Mouse (Mus musculus) embryonic stem cell, embryonic (primary cell): Measurements from ENCODE around the gene Ofd1.

Experiments
- CTCF ChIA-PET, 4 experiments: fragments of 300-600 bp in 2 of 4; fragments of 350-600 bp in 2 of 4; sonication (Branson Sonifier 250); formaldehyde crosslinking; loops; one replicate each; lab custom pipeline; 2022; ENCODE audit warnings: inconsistent platforms in 2 of 4; lab: Charles Lee
- POLR2A ChIA-PET, 4 experiments: fragments of 300-600 bp in 2 of 4; fragments of 350-600 bp in 2 of 4; sonication (Branson Sonifier 250); formaldehyde crosslinking; loops; one replicate each; lab custom pipeline; 2022; ENCODE audit warnings: antibody characterized with exemption in 4 of 4, inconsistent platforms in 1 of 4; lab: Charles Lee

Ofd1 gene

DNA sequence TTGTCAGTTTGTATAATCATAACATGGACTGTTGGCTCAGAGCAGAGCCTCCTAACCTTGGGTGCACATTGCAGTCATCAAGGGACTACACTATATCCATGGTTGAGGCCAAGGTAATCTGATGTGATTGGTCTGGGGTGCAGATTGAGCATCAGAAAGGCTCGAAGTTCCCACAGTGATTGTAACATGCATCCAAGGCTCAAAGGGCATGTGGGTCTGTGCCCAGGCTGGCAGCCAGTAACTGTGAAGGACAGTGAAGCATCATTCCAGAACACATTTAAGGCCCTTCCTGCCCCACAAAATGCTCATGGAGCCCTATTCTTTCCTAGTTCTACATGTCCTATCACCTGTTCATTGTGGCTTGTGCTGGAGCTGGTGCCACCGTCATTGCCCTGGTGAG is 56.9 kb downstream of the Ofd1 start:
- ChIA-PET CTCF (no interaction called here), POLR2A (no interaction called here)

DNA sequence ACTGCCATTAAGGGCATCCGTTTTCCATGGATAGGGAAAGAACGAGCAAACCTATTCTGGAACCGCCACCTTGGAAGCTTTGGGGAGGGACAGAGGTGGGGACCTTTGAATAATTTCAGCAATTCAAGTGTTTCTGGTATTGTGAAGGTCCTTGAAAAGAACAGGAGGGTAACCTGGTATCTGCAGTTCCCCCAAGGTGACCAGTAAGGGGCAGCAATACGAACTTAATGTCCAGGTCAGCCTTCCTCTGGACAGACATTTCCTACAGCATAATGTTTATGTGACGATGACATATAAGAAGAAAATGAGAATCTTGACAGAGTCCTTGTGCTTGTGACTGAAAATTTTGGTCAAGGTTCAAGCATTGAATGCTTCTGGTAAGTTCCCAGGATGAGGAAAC is 61.9 kb downstream of the Ofd1 start:
- ChIA-PET CTCF (no interaction called here), POLR2A (no interaction called here)

DNA sequence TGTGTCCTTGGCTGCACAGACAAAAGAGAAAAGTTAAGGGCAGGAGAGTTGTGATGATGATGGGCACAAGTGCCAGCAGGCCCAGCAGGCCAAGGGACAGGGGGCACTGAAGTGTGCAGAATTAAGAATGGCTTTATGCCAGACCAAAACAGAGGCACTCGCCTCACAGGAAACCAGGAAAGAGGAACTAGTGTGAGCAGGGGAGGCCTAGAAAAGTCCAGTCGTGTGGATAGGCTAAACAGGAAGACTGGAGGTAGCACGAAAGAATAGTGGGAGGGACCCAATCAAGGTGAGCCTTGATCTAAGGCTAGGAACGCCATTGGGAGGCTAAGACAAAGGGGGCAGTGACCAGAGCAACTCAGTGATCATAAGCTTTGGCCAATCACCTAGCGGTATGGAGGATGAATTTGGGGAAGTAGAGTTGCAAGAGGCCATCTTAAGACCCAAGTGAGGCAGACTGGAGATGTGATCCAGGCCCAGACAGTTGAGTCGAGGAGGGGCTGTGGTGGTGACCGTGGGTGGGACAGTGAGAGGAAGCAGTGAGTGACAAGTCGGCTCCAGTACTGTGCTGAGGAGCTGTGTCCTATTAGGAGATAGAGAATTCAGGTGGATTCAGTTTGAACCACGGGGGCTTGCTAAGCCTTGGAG is 63.7 kb downstream of the Ofd1 start:
- ChIA-PET CTCF (interaction anchor here in 1 of 4 experiments (0.5 kb wide), 1 partner anchor 39 kb away, joined by 4 read pairs; no protein-coding TSS in a partner anchor), POLR2A (interaction anchor here in 2 of 4 experiments (0.6 to 1.0 kb wide), 2 partner anchors 63 to 184 kb away, joined by 3 to 5 read pairs; partner anchors contain the start of gene Trappc2 (in 1 of the 2))

DNA sequence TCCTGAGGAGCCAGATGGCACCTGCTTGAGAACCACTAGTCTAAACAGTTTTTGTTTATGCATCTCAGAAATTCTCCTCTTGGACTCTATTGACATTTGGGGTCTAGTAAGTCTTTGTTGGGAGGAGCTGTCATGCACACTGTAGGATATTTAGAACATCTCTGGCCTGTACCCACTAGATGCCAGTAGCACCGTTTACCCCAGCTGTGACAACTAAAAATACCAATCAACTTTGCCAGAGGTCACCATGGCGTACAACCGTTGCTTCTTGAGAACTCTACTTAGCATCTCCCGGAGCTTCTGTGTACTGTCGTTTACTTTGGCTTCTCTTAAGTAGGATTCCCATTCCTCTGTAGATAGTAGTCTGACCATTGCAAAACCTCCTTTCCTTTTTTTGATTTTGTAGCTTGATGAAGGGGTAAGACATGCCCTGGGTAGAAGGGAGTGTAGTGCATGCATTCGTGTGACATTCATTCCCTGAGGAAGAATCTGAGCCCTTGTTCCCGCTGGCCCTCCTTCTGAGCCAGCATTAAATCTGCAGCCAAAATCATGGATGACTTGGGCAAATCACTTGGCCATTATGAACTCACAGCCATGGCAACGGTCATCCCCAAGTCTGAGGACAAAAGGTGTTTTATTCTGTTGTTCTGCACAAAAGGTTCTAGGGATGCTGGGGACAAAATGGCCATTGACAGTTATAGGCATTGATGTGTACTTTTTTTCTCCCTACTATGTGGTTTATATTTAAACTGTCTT is 74.9 kb downstream of the Ofd1 start:
- POLR2A ChIA-PET = no interaction called here
- CTCF ChIA-PET = interaction anchor here in 1 of 4 experiments (0.5 kb wide), 1 partner anchor 232 kb away, joined by 4 read pairs; no protein-coding TSS in a partner anchor

DNA sequence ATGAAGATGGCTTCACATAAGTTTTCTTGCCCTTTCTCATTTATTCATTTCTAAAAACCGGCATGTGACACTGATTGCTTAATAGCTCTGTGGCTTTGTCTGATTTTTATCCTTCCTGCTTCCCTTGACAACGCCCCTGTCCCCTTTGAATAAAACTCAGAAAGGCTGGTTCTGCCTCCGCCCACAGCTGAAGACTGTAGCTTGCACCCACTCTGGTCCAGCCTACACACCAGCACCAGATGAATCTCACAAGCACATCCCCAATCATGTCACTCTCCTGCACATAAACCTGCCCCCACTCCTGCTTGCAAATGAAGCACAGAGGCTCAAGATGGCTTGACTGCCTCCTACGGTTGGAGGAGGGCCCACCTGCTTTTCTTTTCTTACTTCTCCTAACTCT is 80.0 kb downstream of the Ofd1 start:
- ChIA-PET CTCF (no interaction called here), POLR2A (no interaction called here)

DNA sequence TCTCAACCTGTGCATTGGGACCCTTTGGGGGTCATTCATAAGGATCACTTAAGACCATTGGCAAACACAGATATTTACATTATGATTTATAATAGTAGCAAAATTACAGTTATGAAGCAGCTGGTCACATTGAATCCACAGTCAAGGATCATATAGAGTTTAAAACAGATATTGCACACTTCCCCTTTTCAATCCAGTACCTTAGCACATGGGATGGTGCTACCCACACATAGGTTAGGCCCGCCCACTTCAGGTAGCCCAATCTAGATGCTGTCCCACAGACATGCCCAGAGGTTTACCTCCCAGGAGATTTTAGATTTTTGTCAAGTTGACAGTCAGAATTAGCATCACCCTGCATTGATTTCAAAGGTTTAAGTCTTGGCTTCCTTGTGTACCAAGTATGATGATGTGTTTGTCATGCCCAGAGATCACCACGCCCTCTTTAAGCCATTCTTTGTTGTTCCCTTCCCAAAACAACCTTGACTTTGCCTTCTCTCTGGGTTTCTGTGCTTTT is 80.5 kb downstream of the Ofd1 start:
- ChIA-PET CTCF (no interaction called here), POLR2A (no interaction called here)

DNA sequence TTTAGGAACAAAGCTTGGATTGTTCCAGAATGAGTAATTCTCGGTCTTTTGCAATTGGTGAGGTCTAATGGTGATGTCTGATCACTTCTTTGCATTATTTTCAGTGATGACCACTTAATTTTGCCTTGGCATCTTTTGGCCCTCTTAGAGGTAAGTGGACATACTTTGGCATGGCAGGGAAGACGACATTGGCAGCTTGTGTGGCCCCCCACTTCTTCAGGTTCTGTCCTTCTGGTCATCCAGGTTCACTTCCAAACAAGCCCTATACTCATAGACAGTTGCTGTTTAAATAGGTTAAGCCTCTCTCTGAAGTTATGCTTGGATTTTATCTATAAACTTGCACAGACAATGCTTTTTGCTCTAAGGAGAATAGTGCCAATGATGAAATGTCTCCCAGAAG is 81.5 kb downstream of the Ofd1 start:
- ChIA-PET CTCF (no interaction called here), POLR2A (no interaction called here)

DNA sequence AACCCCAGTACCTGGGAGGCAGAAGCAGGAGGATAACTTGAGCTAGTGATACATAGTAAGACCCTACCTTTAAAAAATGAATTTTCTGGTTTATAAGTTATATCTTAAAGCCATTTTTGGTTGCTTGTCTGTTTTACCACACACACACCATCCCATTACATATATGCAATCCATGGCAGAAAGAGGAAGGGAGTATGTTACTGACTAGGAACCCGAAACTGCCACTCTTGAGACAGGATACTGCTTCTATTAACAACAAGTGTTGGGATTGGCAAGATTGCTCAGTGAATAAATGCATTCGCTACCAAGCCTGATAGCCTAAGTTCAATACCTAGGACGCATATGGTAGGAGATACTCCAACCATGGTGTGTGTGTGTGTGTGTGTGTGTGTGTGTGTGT is 84.2 kb downstream of the Ofd1 start:
- CTCF ChIA-PET = no interaction called here
- POLR2A ChIA-PET = no interaction called here

DNA sequence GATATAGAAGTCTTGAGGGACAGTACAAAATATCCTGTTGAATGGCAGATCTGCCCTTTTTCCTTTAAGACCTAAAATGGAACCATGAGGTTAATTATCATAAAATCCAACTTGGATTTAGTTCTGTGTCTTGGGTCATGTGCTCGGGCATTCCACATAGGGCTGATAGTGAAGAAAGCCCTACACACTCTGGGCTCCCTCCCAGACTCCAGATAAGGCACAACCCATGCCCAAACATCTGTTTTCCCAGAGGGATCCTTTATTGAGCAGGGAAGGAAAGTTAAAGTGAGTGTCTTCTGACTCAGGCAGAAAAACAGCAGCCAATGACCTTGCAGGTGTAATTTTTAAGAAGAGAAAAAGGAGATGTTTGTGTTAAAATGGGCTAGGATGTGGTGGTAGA is 85.6 kb downstream of the Ofd1 start:
- CTCF ChIA-PET = no interaction called here
- POLR2A ChIA-PET = no interaction called here

DNA sequence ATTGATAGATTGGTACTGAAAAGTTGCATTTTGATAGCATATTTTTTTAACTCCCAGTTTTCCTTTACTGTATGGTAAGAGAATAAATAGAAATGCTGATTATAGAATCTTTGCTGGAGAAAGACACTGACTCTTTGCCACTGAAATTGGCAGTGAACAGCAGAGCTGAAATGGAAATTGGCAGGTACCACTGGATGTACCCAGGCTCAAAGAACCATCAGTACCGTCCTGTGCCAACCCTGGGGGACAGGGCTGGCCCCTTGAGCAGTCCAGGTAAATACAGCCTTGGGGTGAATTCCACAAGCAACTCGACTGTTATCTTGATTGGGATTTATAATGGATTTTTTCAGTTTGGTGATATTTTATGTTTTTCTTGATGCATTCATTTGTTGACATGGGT is 87.1 kb downstream of the Ofd1 start:
- POLR2A ChIA-PET = no interaction called here
- CTCF ChIA-PET = no interaction called here

DNA sequence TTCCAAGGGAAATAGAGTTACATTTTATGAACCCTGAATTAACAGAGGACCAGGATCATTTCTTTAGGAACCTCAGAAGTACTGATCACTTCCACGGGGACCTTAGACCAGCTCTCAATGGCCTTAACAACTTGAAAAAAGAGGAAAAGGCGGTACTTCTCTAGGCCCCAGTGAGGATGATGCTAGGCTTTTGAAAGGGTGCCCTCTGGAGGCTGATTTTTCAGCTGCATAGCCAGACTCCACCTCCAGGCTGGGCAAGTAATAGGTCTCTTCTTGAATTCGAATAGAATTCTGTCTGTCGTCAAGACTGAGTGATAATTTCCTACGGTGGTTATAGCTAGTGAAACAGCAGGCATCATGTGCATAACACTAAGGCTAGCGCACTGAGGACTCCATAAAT is 88.7 kb downstream of the Ofd1 start:
- ChIA-PET CTCF (interaction anchor here in 1 of 4 experiments (0.8 to 1.7 kb wide), 2 partner anchors 42 to 185 kb away, joined by 3 to 4 read pairs; no protein-coding TSS in a partner anchor), POLR2A (interaction anchor here in 1 of 4 experiments (0.8 kb wide), 1 partner anchor 182 kb away, joined by 3 read pairs; the partner anchor contains the start of gene Gemin8)

DNA sequence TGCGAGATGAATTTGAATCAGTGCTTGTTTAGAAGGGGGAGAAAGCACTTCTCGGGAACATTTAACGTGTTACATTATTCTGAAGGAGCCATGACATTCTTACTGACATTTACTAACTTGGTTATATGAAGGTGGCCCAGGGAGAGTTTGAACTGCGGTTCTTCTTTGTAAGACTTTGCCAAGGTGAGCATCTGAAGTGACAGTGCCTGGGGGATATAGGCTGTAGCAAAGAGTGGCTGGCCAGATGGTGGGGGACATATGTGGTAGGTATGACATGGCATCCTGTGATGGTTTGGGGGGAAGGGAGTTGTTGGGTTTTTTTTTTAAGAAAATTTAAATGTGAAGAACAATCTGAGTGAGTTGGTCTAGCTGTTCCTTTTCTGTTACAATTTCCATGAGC is 91.9 kb downstream of the Ofd1 start:
- POLR2A ChIA-PET = no interaction called here
- CTCF ChIA-PET = no interaction called here

DNA sequence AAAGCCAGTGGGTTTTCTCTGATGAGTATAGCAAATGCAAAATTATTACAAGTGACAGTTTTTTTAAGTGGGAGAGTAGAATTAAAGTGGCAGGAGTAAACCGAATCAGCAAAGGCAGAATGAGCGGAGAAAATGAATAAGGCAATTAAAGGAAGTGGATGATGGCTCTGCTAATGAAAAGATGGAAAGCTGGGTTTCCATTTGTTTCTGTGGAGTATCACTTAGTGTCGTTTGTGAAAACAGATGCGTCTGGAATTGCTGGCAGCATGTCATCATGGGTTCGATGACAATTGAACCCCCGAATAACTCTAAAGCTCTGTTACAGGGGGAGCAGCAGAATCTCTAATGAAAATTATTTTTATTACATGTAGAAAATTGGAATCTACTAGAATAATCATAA is 92.4 kb downstream of the Ofd1 start:
- POLR2A ChIA-PET = no interaction called here
- CTCF ChIA-PET = no interaction called here

DNA sequence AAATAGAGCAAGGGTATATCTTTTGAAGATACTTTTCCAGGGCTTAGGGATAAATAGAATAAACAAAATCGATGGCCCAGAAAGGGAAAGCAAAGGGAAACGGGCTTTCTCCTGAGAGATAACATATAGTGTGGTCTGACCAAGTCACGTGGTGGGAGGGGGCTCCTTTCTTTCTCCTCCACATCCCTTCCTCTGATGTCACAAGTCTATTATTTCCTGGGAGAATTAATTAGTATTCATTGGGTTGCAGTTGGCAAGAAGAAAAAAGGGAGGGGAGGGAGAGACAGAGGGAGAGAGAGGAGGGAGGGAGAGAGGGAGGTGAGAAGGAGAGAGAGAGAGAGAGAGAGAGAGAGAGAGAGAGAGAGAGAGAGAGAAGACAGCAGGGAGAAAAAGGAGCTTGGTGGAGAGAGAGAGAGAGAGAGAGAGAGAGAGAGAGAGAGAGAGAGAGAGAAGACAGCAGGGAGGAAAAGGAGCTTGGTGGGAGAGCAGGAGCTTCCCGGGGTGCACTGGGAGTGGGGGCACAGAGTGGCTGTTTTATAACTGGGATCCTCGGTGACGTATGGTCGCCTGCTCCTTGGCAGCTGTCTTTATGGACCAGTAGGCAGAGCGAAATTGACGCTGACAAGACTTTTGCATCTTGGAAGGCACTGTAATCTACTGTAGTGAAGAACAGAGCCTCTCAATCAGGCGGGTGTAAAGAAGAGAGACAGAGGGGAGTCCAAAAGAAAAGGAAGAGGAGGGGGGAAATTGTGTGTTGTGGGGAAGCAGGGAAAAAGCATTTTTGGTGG is 96.1 kb downstream of the Ofd1 start:
- ChIA-PET POLR2A (no interaction called here), CTCF (interaction anchor here in 2 of 4 experiments (0.6 to 0.7 kb wide), 2 partner anchors 31 to 70 kb away, joined by 3 read pairs; no protein-coding TSS in a partner anchor)

DNA sequence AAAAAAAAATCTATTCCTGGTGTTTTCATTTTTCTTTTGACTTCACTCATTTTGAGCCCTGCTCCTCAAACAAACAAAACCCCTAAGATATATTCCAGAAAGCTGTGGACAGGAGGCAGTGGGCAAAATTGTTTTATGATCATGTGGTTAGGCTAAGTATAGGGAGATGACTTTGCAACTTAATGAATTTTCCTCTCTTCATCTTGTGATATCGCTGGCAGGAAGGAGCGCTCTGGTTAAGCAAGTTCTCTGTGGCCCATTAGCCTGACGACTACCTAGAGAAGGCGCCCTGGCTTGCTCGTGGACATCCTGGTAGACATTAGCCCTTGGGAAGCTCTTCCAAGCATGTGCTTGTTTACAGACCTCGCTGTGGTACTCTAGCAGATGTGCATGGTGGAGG is 98.7 kb downstream of the Ofd1 start:
- CTCF ChIA-PET = no interaction called here
- POLR2A ChIA-PET = no interaction called here
